Mouse (Mus musculus) limb, embryonic 14.5 days (tissue): ENCODE results near the gene Mettl16. TPM values are rescaled to one million over a fixed set of nuclear protein-coding genes. Genes with fewer than 3 reads are reported as not detected.

Experiments
- ATAC-seq: fragments of 200-750 bp; cut with Nextera tagmentation; 2 replicates; pipeline ENCODE4 v1.8.0; 2017; ENCODE audit warnings: low read depth, moderate number of reproducible peaks, moderate TSS enrichment; ENCODE audit not compliant: low FRiP score
- DNase-seq: peaks from one replicate; pipeline ENCODE4 v3.0.0-alpha.2; 2015; ENCODE audit warnings: low spot score
- H3K27ac ChIP-seq: fragments of 300-500 bp; sonication (generic); replicated peaks from 2 replicates; pipeline ENCODE4 v1.5.1; 2014; ENCODE audit warnings: low read depth, mild to moderate bottlenecking, low read length, moderate library complexity, mixed read lengths
- H3K27me3 ChIP-seq: fragments of 300-500 bp; sonication (generic); 2 replicates; pipeline ENCODE4 v1.6.1; 2014; ENCODE audit warnings: low read length, mixed read lengths; ENCODE audit not compliant: control insufficient read depth, insufficient read depth
- H3K36me3 ChIP-seq: fragments of 300-500 bp; sonication (generic); 2 replicates; pipeline ENCODE4 v1.6.1; 2014; ENCODE audit warnings: mild to moderate bottlenecking, low read length, moderate library complexity, mixed read lengths; ENCODE audit not compliant: control insufficient read depth, insufficient read depth
- H3K4me1 ChIP-seq: fragments of 300-500 bp; sonication (generic); 2 replicates; pipeline ENCODE4 v1.6.1; 2014; ENCODE audit warnings: antibody characterized with exemption, low read length, mixed read lengths; ENCODE audit not compliant: control insufficient read depth, insufficient read depth
- H3K4me2 ChIP-seq: fragments of 300-500 bp; sonication (generic); replicated peaks from 2 replicates; pipeline ENCODE4 v1.6.1; 2014; ENCODE audit warnings: low read depth, mild to moderate bottlenecking, low read length, moderate library complexity; ENCODE audit not compliant: severe bottlenecking
- H3K4me3 ChIP-seq: fragments of 300-500 bp; sonication (generic); replicated peaks from 2 replicates; pipeline ENCODE4 v1.5.1; 2014; ENCODE audit warnings: low read length
- H3K9ac ChIP-seq: fragments of 300-500 bp; sonication (generic); 2 replicates; pipeline ENCODE4 v1.6.1; 2014; ENCODE audit warnings: mild to moderate bottlenecking, low read depth, low read length, moderate library complexity; ENCODE audit not compliant: severe bottlenecking
- H3K9me3 ChIP-seq: fragments of 300-500 bp; sonication (generic); 2 replicates; pipeline ENCODE4 v1.6.1; 2016; ENCODE audit warnings: low read length; ENCODE audit not compliant: control insufficient read depth
- POLR2A ChIP-seq: fragments of 200-500 bp; IDR thresholded peaks from 2 replicates; pipeline ENCODE4 v1.8.0; 2012; ENCODE audit warnings: inconsistent platforms, mild to moderate bottlenecking, moderate library complexity, borderline replicate concordance; ENCODE audit not compliant: insufficient read depth, insufficient read length; ENCODE audit errors: extremely low read depth
- WGBS: fragments of 180-500 bp; shearing (Covaris S2); extraction: QIAGEN DNeasy Blood & Tissue Kit; methylation state at CpG from one replicate; pipeline ENCODE4 v1.1.7; 2014; 5-methylcytosine and 5-hydroxymethylcytosine counted together
- microRNA-seq: library from miRNA; unstranded; fragments of <30 nt; microRNA quantifications from one replicate; pipeline ENCODE4, GENCODE M21; 2016
- polyA plus RNA-seq, 2 experiments: library from polyadenylated mRNA; depleted of rRNA in 1 of 2; stranded (reverse) in 1 of 2; unstranded in 1 of 2; fragments of >200 nt; fragmentation: Nextera tagmentation in 1 of 2; extraction: Ambion mirVana in 1 of 2; gene quantifications; 2 replicates each; pipeline versions ENCODE4 v1.2.1 to v1.2.3; 2012 to 2014

Gene Mettl16
- polyA plus RNA-seq, 2 experiments = 17.0 to 30.9 TPM

DNA sequence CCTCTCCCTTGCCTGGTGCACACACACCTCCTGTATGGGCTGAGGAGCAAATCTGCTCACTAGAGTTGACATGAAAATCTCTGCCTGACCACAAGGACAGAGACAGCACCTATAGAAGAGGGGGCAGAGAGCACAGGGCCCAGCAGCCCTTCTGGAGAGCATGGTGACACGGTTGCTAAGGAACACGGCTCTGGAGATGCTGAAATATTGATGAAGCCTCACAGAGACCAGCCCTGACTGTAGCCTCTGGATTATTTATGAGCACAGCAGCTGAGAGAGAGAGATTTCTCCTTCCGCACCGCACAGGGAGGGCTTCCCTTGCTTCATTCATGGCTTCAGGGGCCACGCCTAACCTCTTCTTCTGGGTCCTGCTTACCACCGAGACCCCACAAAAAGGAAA, 99.0 kb downstream of the Mettl16 start:
- Histone ChIP-seq H3K27me3 (no peaks in the 10 kb centered on the region), H3K4me3 (no peak overlapping the region), H3K4me2 (no peak overlapping the region), H3K27ac (no peak overlapping the region), H3K9ac (no peak overlapping the region), H3K9me3 (no peaks in the 10 kb centered on the region), H3K36me3 (no peaks in the 10 kb centered on the region), H3K4me1 (peaks cover 7% of the 10 kb centered on the region)
- WGBS = 73% methylated on average over 6 of the region's 6 CpGs
- ATAC-seq (no peak), DNase-seq (no peak)
- no peak for TF ChIP-seq POLR2A

DNA sequence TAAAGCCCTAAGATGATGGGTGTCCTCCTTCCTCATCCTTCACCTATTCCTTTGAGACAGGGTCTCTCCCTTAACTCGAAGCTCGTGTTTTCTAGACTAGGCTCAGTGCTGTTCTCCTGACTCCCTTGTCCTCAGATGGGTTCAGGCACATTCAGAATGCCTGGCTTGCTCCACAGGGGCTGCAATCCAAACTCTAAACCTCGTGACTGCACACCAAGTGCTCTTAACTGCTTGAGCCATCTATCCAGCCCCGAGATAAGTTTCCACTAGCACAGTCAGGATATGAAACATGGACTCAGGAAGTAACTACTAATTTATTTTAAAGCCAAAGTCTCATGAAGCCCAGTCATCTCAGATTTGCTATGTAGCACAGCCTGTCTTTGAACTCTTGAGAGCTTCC, 99.9 kb downstream of the Mettl16 start:
- WGBS = 67% methylated on average over 4 of the region's 4 CpGs
- no peak overlapping the region for H3K27ac ChIP-seq
- H3K9ac ChIP-seq = no peak overlapping the region
- ATAC-seq (no peak), DNase-seq (no peak)
- H3K9me3 ChIP-seq = no peaks in the 10 kb centered on the region
- no peaks in the 10 kb centered on the region for H3K36me3 ChIP-seq
- H3K27me3 ChIP-seq = no peaks in the 10 kb centered on the region
- peaks cover 7% of the 10 kb centered on the region for H3K4me1 ChIP-seq
- no peak overlapping the region for H3K4me3 ChIP-seq
- H3K4me2 ChIP-seq = no peak overlapping the region
- TF ChIP-seq POLR2A = no peak

DNA sequence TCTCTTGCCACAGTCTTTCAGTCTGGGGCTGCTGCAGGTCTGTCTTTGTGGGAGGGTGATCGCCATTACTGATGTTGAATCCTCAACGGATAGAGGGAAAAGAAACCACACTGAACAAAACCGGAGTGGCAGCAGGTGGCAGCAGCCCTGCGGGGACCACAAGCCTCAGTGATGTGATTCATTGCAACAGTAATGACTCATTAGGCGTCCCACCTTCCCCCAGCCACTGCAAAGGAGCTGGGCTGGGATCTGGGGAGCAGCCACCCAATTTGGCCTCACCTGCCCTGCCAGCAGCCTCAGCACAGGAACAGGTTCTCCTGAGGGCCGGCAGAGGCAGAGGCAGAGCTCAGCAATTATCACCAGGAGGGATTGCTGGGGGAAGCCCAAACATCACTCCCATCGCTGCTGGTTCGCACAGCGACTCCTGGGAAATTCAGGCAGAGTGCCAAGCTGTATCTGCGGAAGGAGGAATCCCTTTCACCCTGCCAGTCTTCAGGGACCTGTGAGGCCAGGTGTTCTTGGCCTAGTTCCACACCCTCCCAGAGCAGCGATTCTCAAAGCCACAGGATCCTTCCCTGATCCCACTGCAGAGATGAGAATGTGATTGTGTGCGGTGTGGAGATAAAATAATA, 100.5 kb downstream of the Mettl16 start:
- Histone ChIP-seq H3K36me3 (no peaks in the 10 kb centered on the region), H3K4me2 (no peak overlapping the region), H3K27ac (no peak overlapping the region), H3K9me3 (no peaks in the 10 kb centered on the region), H3K9ac (no peak overlapping the region), H3K4me1 (peaks cover 7% of the 10 kb centered on the region), H3K27me3 (no peaks in the 10 kb centered on the region), H3K4me3 (no peak overlapping the region)
- 27% methylated on average over 12 of the region's 12 CpGs for WGBS
- TF ChIP-seq POLR2A = no peak
- ATAC-seq (no peak), DNase-seq (peak; percentile 38)

DNA sequence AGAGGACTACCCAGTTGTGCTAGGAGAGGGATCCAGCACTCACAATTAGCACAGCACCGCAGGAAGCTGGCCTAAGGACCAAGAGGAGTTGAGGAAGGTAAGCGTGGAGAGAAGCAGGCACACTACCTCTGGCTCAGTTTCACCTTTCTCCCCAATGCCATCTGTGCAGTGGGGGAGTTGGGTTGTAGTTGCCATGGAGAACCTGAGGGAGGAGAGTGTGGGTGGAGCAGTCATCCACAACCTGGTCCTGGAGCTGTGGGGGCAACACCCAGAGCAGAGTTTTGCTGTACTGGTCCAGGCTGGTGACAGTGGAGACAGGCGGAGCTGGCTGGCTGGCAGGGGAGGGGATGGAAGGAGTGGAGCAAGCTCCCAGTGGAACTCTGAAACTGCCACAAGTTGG, 104.0 kb downstream of the Mettl16 start:
- ATAC-seq (no peak), DNase-seq (peak; percentile 24)
- 29% methylated on average over 3 of the region's 3 CpGs for WGBS
- Histone ChIP-seq H3K9ac (no peak overlapping the region), H3K4me1 (peaks cover 12% of the 10 kb centered on the region), H3K36me3 (no peaks in the 10 kb centered on the region), H3K27ac (no peak overlapping the region), H3K4me3 (no peak overlapping the region), H3K27me3 (no peaks in the 10 kb centered on the region), H3K4me2 (no peak overlapping the region), H3K9me3 (no peaks in the 10 kb centered on the region)
- no peak for TF ChIP-seq POLR2A

DNA sequence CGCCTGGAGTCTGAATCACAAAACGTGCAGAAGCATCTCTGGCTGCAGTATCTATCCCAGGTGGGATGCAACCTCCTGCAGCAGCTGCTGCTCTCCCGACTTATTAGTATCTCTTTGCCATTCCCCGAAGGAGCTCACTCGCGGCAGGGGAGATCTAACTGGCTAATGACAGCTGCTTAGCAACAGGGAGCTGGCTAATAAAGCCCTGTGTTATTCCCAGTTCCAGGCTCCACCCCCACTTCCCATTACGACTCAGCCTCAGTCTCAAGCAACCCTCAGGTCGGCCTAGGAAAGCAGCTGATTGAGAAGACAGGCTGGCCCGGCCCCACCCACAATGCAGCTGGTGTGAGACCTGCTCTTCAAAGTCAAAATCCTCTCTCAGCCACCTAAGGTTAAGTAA, 106.2 kb downstream of the Mettl16 start:
- no peak overlapping the region for H3K4me2 ChIP-seq
- no peaks in the 10 kb centered on the region for H3K9me3 ChIP-seq
- H3K36me3 ChIP-seq = no peaks in the 10 kb centered on the region
- WGBS = 3% methylated on average over 9 of the region's 9 CpGs
- no peak overlapping the region for H3K27ac ChIP-seq
- peak; percentile 75; the same call in 1 of the 2 replicates for ATAC-seq
- peak; percentile 60 for DNase-seq
- no peak overlapping the region for H3K4me3 ChIP-seq
- H3K27me3 ChIP-seq = no peaks in the 10 kb centered on the region
- peaks cover 5% of the 10 kb centered on the region for H3K4me1 ChIP-seq
- TF ChIP-seq POLR2A = no peak
- H3K9ac ChIP-seq = no peak overlapping the region

Small RNA genes lying within 50 kb of the gene (microRNA-seq; reads per million reads assigned to microRNA genes)
- 0.92 reads per million for gene Mir6926

Other genes starting within 250 kb of the Mettl16 start
- gene Rap1gap2, start 159.9 kb upstream of the Mettl16 start, polyA plus RNA-seq (2012; rRNA removed) = 3.5 and 4.1 TPM in 2 replicates
- gene Rap1gap2, start 159.9 kb upstream of the Mettl16 start, polyA plus RNA-seq (2014; fragmentation: Nextera tagmentation; extraction: Ambion mirVana) = 1.1 and 1.8 TPM in 2 replicates
- 0.46 and 0.50 TPM in 2 replicates for gene Ccdc92b, start 151.2 kb upstream of the Mettl16 start, polyA plus RNA-seq (2012; rRNA removed)
- gene Ccdc92b, start 151.2 kb upstream of the Mettl16 start, polyA plus RNA-seq (2014; fragmentation: Nextera tagmentation; extraction: Ambion mirVana) = 0.36 and 0.64 TPM in 2 replicates
- 44.8 and 48.8 TPM in 2 replicates for gene Cluh, start 121.3 kb upstream of the Mettl16 start, polyA plus RNA-seq (2012; rRNA removed)
- 21.3 and 21.7 TPM in 2 replicates for gene Cluh, start 121.3 kb upstream of the Mettl16 start, polyA plus RNA-seq (2014; fragmentation: Nextera tagmentation; extraction: Ambion mirVana)
- 54.1 and 57.6 TPM in 2 replicates for gene Pafah1b1, start 46.2 kb upstream of the Mettl16 start, polyA plus RNA-seq (2012; rRNA removed)
- 67.0 and 68.1 TPM in 2 replicates for gene Pafah1b1, start 46.2 kb upstream of the Mettl16 start, polyA plus RNA-seq (2014; fragmentation: Nextera tagmentation; extraction: Ambion mirVana)
- 17.9 and 25.0 TPM in 2 replicates for gene Mnt, start 60.1 kb downstream of the Mettl16 start, polyA plus RNA-seq (2012; rRNA removed)
- gene Mnt, start 60.1 kb downstream of the Mettl16 start, polyA plus RNA-seq (2014; fragmentation: Nextera tagmentation; extraction: Ambion mirVana) = 6.0 and 7.1 TPM in 2 replicates
- gene Sgsm2, start 126.2 kb downstream of the Mettl16 start, polyA plus RNA-seq (2012; rRNA removed) = 18.2 and 21.2 TPM in 2 replicates
- 6.5 and 7.1 TPM in 2 replicates for gene Sgsm2, start 126.2 kb downstream of the Mettl16 start, polyA plus RNA-seq (2014; fragmentation: Nextera tagmentation; extraction: Ambion mirVana)
- gene Tsr1, start 127.2 kb downstream of the Mettl16 start, polyA plus RNA-seq (2012; rRNA removed) = 31.3 and 37.0 TPM in 2 replicates
- gene Tsr1, start 127.2 kb downstream of the Mettl16 start, polyA plus RNA-seq (2014; fragmentation: Nextera tagmentation; extraction: Ambion mirVana) = 49.6 and 50.0 TPM in 2 replicates
- gene Smg6, start 155.0 kb downstream of the Mettl16 start, polyA plus RNA-seq (2012; rRNA removed) = 36.5 and 46.3 TPM in 2 replicates
- 16.0 and 17.9 TPM in 2 replicates for gene Smg6, start 155.0 kb downstream of the Mettl16 start, polyA plus RNA-seq (2014; fragmentation: Nextera tagmentation; extraction: Ambion mirVana)
- gene Srr, start 155.1 kb downstream of the Mettl16 start, polyA plus RNA-seq (2012; rRNA removed) = 19.2 and 22.6 TPM in 2 replicates
- 33.2 and 34.2 TPM in 2 replicates for gene Srr, start 155.1 kb downstream of the Mettl16 start, polyA plus RNA-seq (2014; fragmentation: Nextera tagmentation; extraction: Ambion mirVana)